Mouse (Mus musculus): ENCODE measurements around the gene Plscr3.

DNA sequence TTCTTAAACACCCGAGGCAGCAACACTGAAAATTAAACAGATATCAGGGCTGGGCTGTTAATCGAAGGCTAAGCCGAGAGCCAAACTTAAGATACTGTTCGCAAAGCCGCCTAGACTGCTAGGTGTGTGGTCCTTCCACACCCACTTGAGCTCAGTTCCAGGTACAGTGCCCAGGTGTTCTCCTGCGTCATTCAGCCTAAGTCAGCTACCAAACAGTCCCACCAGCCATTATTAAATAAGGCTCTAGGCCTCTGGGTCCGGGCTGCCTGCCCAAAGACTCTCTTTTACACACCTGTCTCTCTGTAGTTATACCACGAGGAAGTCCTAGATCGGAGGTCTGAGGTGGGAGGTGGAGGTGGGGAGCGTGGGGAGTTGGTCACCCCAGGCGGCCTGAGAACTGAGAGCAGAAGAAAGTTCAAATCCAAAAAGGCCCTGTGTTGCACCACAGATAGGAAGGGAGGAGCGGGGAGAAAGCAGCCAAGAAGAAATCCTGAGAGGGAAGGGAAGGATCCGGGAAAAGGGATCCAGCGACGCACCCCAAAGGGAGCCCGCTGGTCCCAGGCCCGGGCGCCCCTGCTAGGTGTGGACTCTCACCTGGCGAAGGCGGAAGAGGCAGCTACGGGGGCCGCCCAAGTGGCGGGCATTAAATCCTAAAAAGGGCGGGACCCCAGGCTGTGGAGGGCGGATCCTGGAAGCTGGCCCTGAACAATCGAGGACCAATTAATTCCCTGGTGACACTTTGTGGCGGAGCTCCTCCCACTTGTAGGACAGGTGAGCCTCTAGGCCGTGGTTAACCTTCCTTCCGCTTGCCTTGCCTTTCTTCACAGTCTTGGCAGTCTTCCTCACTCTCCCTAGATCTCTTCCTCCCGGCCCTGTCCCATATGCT lies 12.2 kb downstream of the Plscr3 start, which contains the start of gene Tnk1:
- TF ChIP-seq CTCF (IDR thresholded peaks at IDR 0.05; ENCODE audit: borderline replicate concordance, insufficient read depth, low read depth, low read length), result no peak
- no peak for TF ChIP-seq POLR2A (IDR thresholded peaks at IDR 0.05; ENCODE audit: borderline replicate concordance, insufficient read depth, low read length)

Data from cerebellum, adult 2 months (tissue).